Mouse (Mus musculus): Measurements from ENCODE around the gene Ccdc17. TPM values are rescaled to one million over a fixed set of nuclear protein-coding genes. Genes with fewer than 3 reads are reported as not detected.

Ccdc17 gene
- 1 to 10 TPM; 1.1 to 2.4 (median 1.3) TPM for total RNA-seq (2022)

DNA sequence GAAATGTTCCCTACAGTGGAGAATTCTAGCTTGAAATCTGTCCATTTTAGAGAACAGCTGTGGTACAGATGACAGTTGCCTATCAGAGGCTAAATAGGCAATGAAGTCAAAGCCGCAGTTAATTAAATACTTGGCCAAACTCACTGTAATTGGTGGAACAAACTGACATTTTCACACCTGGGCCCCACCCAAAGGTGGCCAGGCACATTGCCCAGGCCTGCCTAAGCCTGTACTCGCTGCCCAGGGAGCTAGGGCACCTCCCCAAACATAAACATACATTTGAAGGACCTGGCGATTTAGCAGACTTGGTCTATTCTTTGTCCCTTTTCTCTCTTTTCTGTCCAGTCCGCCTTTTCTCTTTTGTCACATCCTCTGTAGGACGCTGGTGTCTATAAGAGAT lies at the start of gene Ccdc17:
Gene Ccdc17 (plus strand): TSS at position 276 of the 400 bp plus-strand sequence.
- DNase-seq (ENCODE audit: low spot score in 2 of 2), result no peak

DNA sequence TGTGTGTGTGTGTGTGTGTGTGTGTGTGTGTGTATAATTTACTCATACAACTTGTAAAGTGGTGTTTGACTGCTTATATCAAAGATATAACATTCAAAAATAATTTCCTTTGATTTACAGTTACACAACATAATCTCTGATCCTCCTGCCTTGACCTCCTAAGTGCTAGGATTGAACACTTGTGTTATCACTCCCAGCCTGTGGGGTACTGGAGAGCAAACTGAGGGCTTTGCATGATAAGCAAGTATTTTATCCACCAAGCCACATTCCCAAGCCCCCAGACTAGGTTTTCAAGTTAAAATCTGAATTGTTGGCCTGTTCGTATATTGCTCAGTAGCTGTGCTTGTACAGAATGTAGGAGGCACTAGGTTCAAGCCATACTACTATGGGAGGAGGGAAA lies 46.0 kb upstream of the Ccdc17 start:
- DNase-seq (ENCODE audit: low spot score in 2 of 2), result no peak

DNA sequence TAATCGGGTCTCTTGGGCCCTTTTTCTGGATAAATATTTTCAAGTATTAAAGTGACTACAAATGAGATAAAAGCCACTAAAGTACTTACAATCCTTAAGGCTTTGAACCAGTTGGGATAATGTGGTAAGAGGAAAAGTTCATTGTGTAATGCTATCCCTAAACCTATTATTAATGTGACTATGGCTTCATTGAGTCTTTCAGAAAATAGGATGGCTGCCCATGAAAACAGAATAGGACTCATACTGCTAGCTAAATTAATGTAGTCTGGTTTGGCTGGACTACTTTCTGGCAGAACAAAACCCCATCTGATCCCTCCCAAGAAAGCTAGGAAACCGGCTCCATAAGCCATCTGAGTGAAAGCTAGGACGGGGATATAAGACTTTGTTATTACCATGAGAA lies 43.4 kb upstream of the Ccdc17 start:
- DNase-seq (ENCODE audit: low spot score in 2 of 2), result no peak

DNA sequence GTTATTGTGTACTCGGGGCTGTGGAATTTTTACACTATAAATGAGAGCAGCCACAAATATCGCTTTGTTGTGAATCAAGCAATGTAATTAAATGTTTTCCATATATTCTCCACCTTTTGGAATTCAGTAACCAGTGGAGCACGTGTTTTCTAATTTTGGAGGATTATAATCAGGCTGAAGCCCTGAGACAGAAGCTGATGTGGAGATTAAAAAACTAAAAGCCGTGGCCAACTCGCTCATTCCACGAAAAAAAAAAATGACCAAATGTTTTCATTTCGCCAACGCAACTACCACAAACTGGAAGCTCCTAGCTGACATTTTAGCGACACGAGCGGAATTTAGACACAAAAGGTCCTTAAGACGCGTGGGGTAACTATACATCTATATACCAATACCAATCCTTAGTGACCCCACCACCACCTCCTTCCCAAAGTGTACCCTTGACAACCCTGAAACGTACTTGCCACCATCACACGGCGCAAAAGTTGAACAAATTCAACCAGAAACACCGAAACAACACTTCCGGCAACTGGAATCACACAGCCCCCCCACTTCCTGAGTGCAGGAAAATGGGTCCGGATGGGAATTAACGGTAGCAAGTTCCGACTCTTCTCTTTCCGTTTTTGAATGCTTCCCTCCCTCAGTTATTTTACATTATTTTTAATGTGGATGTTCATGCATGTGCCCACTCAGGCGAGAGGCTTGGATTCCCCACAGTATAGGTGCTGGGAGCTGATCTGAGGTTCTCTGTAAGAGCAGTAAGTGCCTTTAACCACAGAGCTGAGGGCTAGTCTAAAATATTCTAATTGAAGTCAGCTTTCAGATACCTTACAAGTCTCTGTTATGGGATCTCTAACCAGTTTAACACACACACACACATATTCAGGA lies 40.8 kb upstream of the Ccdc17 start, which contains the start of gene Tmem69:
Gene Tmem69 (minus strand): TSS at position 524 of the 888 bp plus-strand sequence.
- DNase-seq (ENCODE audit: low spot score in 2 of 2), result peak; percentile 41 to 54

DNA sequence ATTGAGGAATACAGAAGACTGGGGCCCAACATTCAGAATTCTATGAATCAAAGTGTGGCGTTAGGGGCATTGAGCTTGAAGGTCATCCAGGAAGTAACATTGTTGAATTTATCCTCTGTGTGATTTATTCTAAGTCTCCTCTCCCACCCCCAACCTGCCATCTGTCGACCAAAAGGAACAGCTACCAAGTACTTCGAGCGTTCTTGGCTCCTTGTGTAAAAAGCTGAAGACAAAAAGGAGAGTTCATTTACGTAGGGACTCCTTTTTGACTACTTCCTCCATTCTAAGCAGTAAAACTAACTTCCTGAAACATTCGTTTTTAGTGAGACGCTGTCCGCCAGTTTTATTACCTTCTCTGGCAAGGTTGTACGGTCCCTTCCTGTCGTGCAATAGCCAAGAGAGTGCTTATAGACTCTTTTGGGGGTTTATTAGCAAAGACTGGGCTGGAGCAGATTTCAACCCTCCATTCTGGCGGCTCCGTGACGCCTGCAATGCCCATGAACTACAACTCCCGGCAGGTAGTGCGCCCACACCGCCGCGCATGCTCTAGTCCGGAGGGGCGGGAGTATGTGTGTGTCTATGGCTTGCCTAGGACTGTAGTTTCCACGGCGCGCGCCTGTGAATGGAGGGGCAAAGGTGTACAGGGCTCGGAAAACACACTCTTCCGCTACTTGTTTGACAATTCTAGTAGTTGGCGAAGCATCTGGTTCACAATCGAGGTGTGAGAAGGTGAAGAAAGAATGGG lies 39.7 kb upstream of the Ccdc17 start:
- DNase-seq (ENCODE audit: low spot score in 2 of 2), result peak; percentile 90 to 92

DNA sequence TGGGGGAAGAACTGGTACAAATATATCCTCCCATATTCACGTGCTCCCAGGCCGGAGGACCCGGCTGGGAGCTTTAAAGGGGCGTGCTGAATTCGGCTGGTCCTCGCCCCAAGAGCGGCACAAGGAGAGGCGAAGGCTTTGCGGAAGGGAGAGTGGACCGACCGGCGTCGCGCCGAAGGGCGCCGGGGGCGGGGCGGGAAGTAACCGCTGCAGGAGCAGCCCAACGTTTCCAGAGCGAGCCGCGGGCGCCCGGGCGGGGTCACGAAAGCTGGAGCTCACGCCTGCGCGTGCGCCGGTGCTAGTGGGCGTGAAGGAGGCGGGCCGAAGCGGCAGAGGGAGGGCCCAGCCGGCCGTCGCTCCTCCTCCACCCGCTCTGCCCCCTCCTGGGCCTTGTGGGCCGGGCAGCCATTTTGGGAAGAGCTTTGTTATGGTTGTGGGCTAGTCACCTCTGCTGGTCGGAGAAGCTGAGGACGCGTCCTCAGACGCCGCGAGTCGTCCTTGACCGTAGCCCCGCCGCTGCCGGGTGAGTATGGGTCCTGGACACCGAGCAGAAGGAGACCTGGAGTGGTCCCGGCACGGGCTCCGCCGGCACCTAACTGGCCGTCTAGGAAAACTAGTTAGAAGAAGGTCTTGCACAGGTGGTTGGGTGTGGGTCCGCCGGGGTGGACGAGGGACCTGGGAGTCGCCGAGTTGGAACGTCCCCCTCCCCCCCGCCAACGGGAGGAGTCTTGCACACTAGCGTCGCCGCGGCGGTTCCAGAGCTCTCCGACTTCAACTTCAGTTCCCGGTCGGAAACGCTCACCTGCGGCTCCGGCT lies 38.9 kb upstream of the Ccdc17 start, which contains the start of gene Gpbp1l1:
Gene Gpbp1l1 (plus strand): TSS at position 353 of the 816 bp plus-strand sequence.
- DNase-seq (ENCODE audit: low spot score in 2 of 2), result peak; percentile 97

DNA sequence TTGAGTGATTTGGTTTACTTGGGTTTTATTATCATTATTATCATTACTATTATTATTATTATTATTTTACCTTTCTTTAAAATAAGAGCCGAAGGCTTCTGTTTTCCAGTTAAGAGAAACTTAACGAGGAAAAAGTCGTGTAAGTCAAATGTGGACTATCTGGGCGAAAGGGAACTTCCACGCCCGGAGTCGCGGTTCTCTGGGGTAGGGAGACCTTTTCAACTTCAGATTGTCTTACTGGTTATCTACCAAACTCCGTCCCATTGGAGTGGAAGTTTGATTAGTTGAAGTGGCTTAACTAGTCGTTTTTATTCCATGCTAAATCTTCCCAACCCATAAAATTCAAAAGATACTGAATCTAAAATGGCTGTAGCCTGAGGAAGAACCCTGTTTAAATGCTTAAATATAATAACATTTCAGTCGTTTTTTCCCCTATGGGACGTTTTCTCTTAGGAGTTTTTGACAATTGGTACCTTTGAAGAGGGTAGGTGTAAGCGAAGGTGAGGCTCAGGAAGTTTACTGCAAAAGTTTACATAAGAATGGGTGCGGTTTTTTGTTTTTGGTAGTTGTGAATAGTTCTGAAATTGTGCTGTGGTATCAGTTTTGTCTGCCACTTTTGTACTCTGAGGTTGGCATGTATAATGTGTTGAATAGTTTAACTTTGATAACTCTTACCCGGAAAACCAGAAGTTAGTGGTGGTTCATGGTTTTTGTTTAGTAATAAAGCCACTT lies 38.1 kb upstream of the Ccdc17 start:
- DNase-seq (ENCODE audit: low spot score in 2 of 2), result no peak

DNA sequence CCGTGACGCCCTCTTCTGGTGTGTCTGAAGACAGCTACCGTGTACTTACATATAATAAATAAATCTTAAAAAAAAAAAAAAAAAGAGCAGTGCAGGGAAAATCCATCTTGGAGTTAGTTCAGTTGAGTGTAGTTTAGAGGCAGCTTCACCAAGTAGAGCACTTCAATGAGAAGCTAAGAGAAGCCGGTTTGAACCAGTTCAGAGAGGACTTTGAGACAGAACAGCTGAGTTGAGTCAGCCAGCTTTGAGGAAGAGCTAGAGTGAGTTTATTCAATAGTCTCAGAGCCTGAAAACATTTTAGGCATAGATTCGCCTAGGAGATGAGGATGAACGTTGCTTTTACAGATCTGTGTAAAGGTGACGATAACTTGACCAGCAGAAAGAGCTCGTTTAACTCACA lies 661 bp upstream of the Ccdc17 start:
- DNase-seq (ENCODE audit: low spot score in 2 of 2), result no peak

DNA sequence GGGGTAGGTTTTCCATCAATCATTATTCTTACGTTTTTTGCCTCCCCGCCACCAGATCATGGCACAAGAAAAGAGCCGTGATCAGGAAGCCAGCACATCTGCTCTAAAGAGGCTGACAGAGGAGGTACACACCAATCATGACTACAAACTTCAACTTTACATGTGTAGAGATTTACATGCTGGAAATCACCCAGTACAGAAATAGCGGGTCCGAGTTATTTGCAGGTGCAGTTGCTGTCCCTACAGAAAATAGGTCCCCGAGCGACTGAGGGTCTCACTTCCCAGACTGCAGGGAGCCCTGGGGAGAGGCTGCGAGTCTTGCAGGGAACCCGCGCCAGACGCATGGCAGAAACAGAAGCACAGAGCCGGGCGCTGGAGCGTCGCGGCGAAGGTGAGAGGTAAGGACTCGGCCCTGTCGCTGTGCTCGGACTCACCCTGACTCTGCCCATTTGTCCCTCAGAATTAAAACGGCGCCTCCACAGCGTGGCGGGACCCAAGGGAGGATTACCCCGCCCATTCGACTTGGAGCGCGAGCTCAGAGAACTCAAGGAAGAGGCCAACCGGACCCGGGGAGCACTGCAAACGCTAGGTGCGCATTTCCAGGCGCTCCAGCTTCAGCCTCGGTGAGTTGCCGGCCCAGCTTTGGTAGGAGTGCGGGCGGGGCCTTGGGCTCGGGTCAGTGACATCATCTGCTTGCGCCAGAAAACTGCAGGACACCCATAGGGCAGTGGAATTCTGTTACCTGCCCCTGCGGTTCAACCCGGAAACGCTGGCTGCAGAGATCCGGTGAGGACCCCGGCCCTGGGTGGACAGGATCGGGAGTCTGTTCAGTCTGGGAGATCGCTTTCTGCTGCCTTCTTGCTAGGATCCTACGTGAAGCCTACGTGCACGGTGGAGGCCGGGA lies 776 bp downstream of the Ccdc17 start:
- DNase-seq (ENCODE audit: low spot score in 2 of 2), result peak; percentile 74 to 81

DNA sequence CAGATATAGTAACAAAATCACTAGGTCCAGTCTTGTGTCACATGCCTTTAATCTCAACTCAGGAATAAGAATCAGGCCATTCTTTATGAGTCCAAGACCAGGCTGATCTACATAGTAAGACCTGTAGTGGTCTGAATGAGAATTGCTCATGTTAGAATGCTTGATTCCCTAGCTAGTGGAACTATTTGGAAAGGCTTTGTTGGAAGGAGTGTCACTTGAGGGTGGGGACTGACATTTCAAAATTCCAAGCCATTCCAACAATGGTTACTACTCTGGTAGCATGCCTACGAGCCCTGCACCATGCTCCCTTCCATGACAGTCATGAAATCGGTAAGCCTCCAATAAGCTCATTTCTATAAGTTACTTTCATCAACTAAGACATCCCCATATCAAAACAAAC lies 16.2 kb downstream of the Ccdc17 start:
- no peak for DNase-seq (ENCODE audit: low spot score in 2 of 2)

DNA sequence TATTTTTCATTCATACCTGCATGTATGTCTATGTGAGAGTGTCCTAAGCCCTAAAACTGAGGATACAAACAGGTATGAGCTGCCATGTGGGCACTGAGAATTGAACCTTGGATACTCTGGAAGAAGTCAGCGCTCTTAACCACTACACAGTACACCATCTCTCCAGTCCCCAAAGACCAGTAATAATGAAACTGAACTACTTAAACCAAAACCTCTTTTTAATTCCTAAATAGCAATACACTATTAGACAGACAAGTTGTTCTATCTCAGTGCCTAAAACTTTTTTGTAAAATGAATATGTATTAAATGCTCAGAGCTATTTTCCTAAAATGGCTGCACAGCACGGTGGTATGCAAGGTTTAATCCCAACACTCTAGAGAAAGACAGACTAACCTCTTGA lies 18.8 kb downstream of the Ccdc17 start:
- no peak for DNase-seq (ENCODE audit: low spot score in 2 of 2)

DNA sequence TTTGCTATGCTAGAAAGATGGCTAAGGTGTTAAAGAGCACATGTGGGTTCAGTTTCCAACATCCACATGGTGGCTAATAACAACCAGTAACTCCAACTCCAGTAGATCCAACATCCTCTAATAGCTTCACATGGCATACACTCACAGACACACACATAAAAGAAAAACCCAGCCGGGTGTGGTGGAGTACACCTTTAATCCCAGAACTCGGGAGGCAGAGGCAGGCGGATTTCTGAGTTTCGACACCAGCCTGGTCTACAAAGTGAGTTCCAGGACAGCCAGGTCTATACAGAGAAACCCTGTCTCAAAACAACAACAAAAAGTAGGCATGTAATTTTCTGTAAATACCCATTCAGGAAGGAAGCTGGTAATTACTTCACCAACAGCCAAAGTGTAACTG lies 28.4 kb downstream of the Ccdc17 start:
- DNase-seq (ENCODE audit: low spot score in 2 of 2), result no peak

DNA sequence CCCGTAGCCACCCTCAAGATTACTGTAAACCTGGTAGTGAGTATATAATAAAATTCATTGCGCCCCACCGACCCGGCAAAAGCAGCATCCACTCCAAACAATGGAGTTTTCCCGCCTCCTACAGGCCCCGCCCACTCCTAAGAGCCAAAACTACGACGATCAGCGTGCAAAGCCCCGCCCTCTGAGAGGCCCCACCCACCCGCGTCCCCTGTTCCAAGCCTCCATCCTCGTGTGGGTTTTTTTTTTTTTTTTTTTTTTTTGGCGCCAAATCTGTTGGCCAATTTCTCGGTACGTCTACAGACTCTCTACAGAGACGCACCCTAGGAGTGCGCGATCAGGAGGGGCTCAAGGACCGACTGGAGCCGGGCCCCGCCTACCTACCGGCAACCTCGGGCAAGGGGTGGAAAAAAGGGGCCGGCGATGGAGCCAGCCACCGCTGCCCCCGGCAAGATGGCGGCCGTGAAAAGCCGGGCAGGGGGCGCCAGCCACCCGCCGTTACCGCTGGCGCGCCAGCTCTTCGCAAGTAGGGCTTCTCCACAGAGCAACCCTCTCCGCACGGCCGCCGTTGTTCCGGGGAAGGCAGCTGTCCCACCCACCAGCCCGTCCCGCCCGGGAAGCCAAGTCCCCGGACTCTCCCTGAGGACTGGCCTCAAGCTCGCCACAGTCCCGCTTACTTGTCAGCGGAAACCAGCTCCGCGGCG lies 30.4 kb downstream of the Ccdc17 start:
- peak; percentile 36 to 53 for DNase-seq (ENCODE audit: low spot score in 2 of 2)

DNA sequence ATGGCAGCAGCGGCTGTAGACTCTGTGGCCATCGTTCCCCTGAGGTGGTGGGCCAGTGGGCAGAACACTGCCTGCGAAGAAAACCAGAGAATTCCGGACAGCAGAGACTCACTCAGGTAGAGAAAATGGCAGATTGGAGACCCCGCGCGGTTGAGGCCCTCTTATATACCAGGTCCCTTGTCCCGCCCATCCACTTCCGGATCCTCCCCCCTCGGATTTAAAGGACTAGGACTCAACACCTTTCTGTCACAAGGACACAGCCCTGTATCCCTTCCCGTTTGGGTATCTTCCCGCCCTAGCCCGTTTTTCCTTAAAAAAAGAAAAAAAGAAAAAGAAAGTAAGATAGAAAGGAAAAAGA lies 30.9 kb downstream of the Ccdc17 start:
- DNase-seq (ENCODE audit: low spot score in 2 of 2), result peak; percentile 88 to 92

DNA sequence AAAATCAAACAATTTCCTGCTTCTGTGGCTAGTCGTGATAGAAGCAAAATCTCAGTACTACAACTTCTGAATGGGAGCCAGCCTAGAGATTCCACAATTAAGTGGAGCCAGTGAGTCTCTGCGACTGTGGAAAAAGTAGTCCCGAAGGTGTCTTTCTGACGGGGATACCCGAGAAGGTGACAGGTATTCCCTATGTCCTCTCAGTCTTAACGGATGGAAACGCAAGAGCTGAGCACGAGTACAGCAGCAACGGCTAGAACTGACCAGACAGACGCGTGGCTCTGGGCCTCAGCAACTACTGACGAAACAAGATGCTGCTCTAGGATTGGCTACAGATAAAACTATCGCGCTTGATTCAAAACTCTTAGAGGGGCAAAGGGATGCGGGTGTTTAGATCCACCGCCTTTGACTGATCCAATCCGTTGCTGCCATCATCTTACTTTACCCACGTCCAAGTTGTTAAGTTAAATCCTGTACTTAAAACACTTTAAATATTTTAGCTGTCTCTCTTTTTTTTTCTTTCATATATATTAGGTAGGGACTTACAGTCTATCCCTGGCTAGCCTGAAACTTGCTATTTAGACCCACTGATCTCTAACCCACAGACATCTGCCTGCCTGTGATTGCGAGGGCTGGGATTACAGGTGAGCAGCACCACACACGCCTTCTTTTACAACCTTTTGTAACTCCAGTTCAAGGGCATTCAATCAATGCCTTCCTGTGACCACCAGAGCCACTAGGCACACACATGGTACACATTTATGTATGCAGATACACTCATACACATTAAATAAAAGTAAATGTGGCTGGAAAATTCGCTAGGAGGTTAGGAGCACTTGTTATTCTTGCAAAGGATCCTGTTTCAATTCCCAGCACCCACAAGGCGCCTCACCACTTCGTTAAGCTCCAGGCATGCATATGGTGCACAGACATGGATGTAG lies 31.5 kb downstream of the Ccdc17 start, which contains the start of gene Nasp:
Gene Nasp (minus strand): TSS at position 220 of the 941 bp plus-strand sequence.
- peak; percentile 70 to 75 for DNase-seq (ENCODE audit: low spot score in 2 of 2)

DNA sequence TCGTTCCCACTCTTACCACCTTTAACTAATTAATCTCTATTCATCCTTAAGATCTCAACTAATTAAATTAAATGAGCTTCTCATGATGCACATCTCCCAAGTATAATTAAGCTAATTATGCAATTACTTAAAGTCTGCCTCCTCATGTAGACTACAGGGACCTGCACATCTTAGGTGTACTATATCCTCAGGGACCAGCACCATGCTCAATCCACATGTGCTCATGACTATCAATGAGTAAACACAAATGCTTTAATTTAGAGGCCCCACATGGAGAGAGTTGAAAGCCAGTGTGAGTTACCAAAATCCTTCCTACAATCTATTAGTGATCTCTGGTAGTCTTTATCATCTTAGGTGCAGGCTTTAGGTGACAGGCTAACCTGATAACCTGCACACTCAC lies 38.7 kb downstream of the Ccdc17 start:
- no peak for DNase-seq (ENCODE audit: low spot score in 2 of 2)

DNA sequence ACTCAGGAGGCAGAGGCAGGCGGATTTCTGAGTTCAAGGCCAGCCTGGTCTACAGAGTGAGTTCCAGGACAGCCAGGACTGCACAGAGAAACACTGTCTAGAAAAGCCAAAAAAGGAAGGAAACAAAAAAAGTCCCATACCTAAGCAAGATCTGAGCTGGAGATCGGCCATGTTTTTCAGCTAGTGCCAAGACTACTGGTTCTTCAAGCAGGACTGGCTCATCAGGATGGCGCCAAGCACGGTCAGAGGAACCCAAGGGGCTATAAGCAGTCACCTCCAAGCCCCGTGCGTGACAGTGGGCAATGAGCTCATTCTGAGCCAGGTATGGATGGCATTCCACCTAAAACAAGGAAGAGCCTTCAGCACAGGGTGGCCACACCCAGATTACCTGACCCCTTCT lies 42.4 kb downstream of the Ccdc17 start:
- no peak for DNase-seq (ENCODE audit: low spot score in 2 of 2)

DNA sequence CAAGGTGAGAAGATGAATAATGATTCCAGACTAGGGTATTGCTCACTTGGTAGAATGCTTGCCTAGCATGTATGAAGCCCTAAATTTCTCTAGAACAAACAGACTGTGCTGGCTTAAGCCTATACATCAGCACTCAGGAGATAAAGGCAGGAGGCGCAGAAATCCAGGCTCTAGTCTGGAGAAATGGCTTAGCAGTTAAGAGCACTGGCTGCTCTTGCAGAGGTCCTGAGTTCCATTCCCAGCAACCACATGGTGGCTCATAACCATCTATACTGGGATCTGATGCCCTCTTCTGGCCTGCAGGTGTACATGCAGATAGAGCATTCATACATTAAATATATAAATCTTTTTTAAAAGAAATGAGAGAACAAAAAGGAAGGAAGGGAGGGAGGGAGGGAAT lies 45.6 kb downstream of the Ccdc17 start:
- no peak for DNase-seq (ENCODE audit: low spot score in 2 of 2)
